Mouse (Mus musculus) spleen, adult 18-20 months (tissue): ENCODE measurements around the gene Rasa3.

Source experiments
- DNase-seq, 2 experiments: peaks; one replicate each; pipeline ENCODE4 v3.0.0; 2022; ENCODE audit warnings: mixed read lengths in 2 of 2

Gene Rasa3

GRCm38 (mm10) chr8:13541526-13541925, 135.9 kb downstream of the Rasa3 start:
- no peak for DNase-seq

GRCm38 (mm10) chr8:13540122-13540521, 137.3 kb downstream of the Rasa3 start:
- DNase-seq, result no peak

- no peak for DNase-seq
These were observed 138.6 kb downstream of the Rasa3 start for GRCm38 (mm10) chr8:13538821-13539220.

- DNase-seq, result no peak
These were observed 140.3 kb downstream of the Rasa3 start for GRCm38 (mm10) chr8:13537102-13537501.

- DNase-seq, result no peak
These were observed 144.3 kb downstream of the Rasa3 start for GRCm38 (mm10) chr8:13533123-13533522.

DNA sequence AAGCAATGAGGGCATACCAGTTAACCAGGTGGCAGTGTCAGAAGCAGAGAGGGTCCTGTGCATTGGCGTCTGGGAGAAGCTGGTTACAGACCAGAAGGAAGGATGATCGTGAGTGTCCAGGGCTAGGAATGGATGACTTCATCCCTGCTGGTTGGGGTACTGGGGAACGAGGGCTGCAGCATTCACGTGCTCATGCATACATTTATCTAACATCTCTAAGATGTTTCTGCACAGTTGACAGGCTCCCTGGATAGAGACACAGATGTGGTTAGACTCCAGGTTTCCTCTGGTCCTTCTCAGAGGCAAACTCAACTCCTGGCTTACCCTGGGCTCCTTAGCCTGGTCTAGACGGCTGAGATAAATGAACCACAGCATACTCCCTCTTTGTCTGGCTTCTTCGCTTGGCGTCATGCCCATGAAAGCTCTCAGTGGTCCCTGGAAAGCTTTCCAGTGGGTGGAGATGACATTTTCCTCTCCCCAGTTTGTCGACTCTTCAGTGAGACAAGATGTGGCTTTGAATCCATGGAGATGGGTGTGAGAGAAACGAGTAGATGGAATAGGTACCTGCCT, 145.7 kb downstream of the Rasa3 start:
- DNase-seq, result no peak

DNA sequence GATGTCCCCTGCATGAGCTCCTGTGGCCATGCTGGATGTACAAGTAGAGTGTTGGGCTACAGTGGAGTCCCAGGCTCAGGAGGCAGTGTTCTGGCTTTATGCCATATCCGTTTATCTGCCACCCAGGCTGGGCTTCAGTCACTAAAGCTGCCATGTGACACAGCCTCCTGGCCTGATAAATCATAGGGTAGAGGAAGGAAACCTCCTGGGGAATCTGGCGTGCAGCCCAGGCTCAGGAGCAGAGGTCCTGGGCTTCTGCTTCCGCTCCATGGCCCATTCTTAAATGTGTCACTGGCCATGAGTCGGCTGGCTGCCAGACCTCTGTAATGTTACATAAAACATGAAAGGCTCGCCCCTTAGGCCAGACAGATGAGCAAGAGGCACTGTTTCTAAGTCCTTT, 146.5 kb downstream of the Rasa3 start:
- peak; percentile 26 to 29 for DNase-seq

DNA sequence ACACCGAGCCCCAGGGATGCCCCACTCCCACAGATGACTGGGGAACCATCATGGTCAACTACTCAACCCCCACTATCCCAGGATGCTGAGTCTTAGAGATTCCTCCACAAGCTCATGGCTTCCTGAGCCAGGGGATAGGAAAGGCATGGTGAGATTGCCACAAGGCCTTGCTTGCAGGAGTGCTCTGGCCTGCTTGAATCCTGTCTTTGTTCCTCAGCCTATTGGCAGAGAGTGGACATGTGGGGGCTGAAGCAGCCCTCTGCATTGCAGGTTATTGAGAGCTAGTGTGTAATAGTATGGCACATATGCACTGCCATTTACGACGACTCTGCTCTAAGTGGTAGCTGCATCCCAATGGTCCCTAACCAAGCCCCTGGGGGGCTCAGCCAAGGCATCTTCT, 147.0 kb downstream of the Rasa3 start:
- no peak for DNase-seq

- no peak for DNase-seq
These were observed 147.5 kb downstream of the Rasa3 start for GRCm38 (mm10) chr8:13529891-13530316.

GRCm38 (mm10) chr8:13529011-13529840, 148.2 kb downstream of the Rasa3 start:
- no peak for DNase-seq

GRCm38 (mm10) chr8:13521392-13521791, 156.0 kb downstream of the Rasa3 start:
- no peak for DNase-seq

DNA sequence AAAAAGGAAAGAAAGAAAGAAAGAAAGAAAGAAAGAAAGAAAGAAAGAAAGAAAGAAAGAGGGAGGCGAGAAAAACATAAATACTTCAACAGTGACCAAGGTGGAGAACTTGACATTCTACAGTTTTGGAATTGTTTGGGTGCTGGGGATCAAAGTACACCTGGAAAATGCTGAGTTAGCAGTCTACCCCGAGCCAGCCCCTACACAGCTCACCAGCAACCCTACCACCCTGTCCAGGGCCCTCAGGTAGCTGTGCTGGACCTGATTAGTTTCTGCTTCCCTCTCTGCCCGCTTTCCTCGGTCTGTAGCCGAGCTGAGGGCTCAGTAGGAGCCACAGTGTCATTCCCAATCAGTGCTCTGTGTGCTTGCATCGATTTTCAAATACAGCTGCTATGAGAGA, 157.1 kb downstream of the Rasa3 start:
- DNase-seq, result no peak

DNA sequence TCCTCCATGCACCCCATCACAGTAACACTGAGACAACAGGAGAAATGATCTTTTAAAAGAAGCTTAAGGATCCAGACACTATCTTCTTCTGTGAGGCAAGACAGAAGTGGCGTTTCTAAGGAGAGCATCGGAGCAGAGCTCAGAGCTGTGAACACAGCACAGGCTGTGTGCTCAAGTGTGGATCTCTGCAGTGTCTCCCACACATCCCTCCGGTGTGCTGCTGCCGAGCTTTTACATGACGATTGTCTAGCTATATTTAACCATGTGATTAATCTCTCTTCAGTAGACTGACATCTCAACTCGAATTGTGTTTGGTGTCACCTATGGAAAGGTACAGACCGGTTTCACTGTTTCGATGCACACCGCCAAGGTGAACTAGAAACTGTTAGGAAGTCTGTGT, 157.9 kb downstream of the Rasa3 start:
- no peak for DNase-seq

DNA sequence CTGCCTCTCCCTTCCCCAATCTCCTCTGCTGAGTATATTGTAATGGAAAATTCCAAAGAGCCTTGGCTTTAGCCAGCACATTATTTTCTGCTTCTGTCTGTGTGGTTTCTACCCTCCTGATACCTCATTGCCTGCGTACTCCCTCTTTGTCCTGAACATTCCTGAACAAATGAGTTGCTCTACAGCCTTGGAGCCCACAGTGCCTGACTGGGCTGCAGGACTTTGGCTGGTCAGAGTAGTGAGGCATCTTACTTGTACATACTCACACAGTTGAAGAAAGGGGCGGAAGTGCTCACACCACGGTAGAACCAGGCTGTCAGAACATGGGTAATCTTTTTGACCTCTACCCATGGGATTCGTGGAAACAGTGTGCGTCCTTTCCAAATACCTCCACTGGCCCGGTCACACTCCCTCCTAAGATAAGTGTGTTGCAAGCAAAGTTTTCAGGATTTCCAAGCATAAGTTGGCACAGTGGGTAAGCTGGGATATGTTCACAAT, 160.1 kb downstream of the Rasa3 start:
- DNase-seq, result no peak
